In the genomic region with DNA sequence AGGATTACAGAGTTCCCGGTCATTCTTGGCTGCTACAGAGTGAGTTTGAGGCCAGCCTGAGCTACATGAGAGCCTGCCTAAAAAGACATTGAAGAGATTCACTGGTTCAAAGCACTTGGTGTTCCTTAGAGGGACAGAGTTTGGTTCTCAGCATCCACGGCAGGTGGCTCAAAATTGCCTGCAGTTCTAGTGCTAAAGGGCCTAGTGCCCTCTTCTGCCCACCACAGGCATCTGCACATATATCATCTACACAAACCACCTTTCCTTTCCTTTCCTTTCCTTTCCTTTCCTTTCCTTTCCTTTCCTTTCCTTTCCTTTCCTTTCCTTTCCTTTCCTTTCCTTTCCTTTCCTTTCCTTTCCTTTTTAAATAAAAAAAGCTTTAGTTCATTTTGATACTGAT, we compare ENCODE assay signal across 14 mouse cellular contexts. TPM values are rescaled to one million over a fixed set of nuclear protein-coding genes. Genes with fewer than 3 reads are reported as not detected.
DNase-seq lines count a peak whose midpoint lies in the region; ATAC-seq and TF ChIP-seq lines count a peak whose summit lies in the region.
"Had no signal": no experiment of that assay in that cellular context is flagged by ENCODE, and none has a peak within 500 bp of the region (broad histone marks: within the 10 kb centered on the region; RNA-seq: fewer than 3 reads in every experiment).

No protein-coding gene starts in this region.

- H3K4me3 ChIP-seq in cerebellum, adult 2 months (replicated peaks; ENCODE audit: insufficient read depth, low read depth, low read length): no peak overlapping the region
- H3K4me3 ChIP-seq in liver, embryonic 14.5 days (ENCODE audit: insufficient read depth in 1 of 2, low read depth in 2 of 2, low read length in 2 of 2): no peak overlapping the region
- no peak overlapping the region for H3K4me3 ChIP-seq in liver, embryonic 11.5 days (ENCODE audit: low read depth, low read length)
- no peak overlapping the region for H3K4me3 ChIP-seq in ES-Bruce4 (ENCODE audit: low read depth, low read length)
- H3K4me3 ChIP-seq in forebrain, embryonic 11.5 days (ENCODE audit: low read depth, low read length): no peak overlapping the region
- H3K4me3 ChIP-seq: embryonic facial prominence, embryonic 12.5 days; forebrain, embryonic 13.5 days; lung, embryonic 15.5 days had no signal

- WGBS in cerebellum, adult 2 months: 83% methylated on average over 2 of the region's 2 CpGs
- WGBS in liver, embryonic 14.5 days (ENCODE audit: insufficient replicate concordance): 66% methylated on average over 2 of the region's 2 CpGs
- WGBS in liver, embryonic 11.5 days: 72% methylated on average over 2 of the region's 2 CpGs
- WGBS in forebrain, embryonic 11.5 days: 70% methylated on average over 2 of the region's 2 CpGs

- no peak for ATAC-seq in liver, embryonic 14.5 days (ENCODE audit: insufficient read depth)
- ATAC-seq in liver, embryonic 11.5 days (replicated peaks; ENCODE audit: low FRiP score): no peak
- ATAC-seq in megakaryocyte-erythroid progenitor cell, adult 5-6 weeks (replicated peaks; ENCODE audit: low FRiP score, low TSS enrichment, poor library complexity, severe bottlenecking): 0 out of 2 replicates have a peak, but pooled peaks have one; percentile 30
- ATAC-seq in forebrain, embryonic 11.5 days (replicated peaks; ENCODE audit: low FRiP score): no peak
- ATAC-seq: forebrain, embryonic 13.5 days had no signal

- TF ChIP-seq CTCF in cerebellum, adult 2 months (IDR thresholded peaks at IDR 0.05; ENCODE audit: borderline replicate concordance, insufficient read depth, low read depth, low read length): peak; percentile 34; the same call in 1 of the 2 replicates
- TF ChIP-seq CTCF in liver, embryonic 14.5 days (IDR thresholded peaks at IDR 0.05; ENCODE audit: low read depth): peak; percentile 73
- TF ChIP-seq CTCF in ES-Bruce4 (IDR thresholded peaks at IDR 0.05; ENCODE audit: low read depth, low read length): peak; percentile 32

- peaks cover 37% of the 10 kb centered on the region for H3K36me3 ChIP-seq in liver, embryonic 14.5 days (replicated peaks; ENCODE audit: control insufficient read depth, insufficient read depth, low read depth)
- H3K36me3 ChIP-seq in liver, embryonic 11.5 days (ENCODE audit: control insufficient read depth, insufficient read depth, low read length): peaks cover 13% of the 10 kb centered on the region
- H3K36me3 ChIP-seq in ES-Bruce4 (ENCODE audit: control insufficient read depth, insufficient read depth, low read length, poor library complexity, severe bottlenecking): peaks cover 4% of the 10 kb centered on the region
- H3K36me3 ChIP-seq in forebrain, embryonic 11.5 days (ENCODE audit: control insufficient read depth, insufficient read depth, low read length): no peaks in the 10 kb centered on the region

- TF ChIP-seq POLR2A in cerebellum, adult 2 months (IDR thresholded peaks at IDR 0.05; ENCODE audit: borderline replicate concordance, insufficient read depth, low read length): no peak
- no peak for TF ChIP-seq POLR2A in ES-Bruce4 (IDR thresholded peaks at IDR 0.05; ENCODE audit: insufficient read depth, low read length)

- H3K9me3 ChIP-seq in liver, embryonic 14.5 days (ENCODE audit: control insufficient read depth, low read length): no peaks in the 10 kb centered on the region
- H3K9me3 ChIP-seq in liver, embryonic 11.5 days (ENCODE audit: control insufficient read depth, low read length): no peaks in the 10 kb centered on the region
- no peaks in the 10 kb centered on the region for H3K9me3 ChIP-seq in ES-Bruce4 (replicated peaks; ENCODE audit: control insufficient read depth, insufficient read depth, low read length, poor library complexity, severe bottlenecking)
- H3K9me3 ChIP-seq in forebrain, embryonic 11.5 days (ENCODE audit: control insufficient read depth, low read length): no peaks in the 10 kb centered on the region
- H3K9me3 ChIP-seq: embryonic facial prominence, embryonic 12.5 days; forebrain, embryonic 13.5 days; lung, embryonic 15.5 days had no signal

- peaks cover 8% of the 10 kb centered on the region; the same call in 1 of the 2 replicates for H3K4me1 ChIP-seq in cerebellum, adult 2 months (ENCODE audit: control insufficient read depth, insufficient read depth, low read length)
- peaks cover 18 to 28% of the 10 kb centered on the region in 2 experiments for H3K4me1 ChIP-seq in liver, embryonic 14.5 days (replicated peaks; ENCODE audit: control insufficient read depth in 2 of 2, insufficient read depth in 2 of 2, low read length in 1 of 2)
- no peaks in the 10 kb centered on the region; the same call in 1 of the 2 replicates for H3K4me1 ChIP-seq in liver, embryonic 11.5 days (replicated peaks; ENCODE audit: control insufficient read depth, insufficient read depth, low read length)
- H3K4me1 ChIP-seq in ES-Bruce4 (ENCODE audit: control insufficient read depth, insufficient read depth, low read length): no peaks in the 10 kb centered on the region
- H3K4me1 ChIP-seq in forebrain, embryonic 11.5 days (replicated peaks; ENCODE audit: control insufficient read depth, insufficient read depth, low read length): no peaks in the 10 kb centered on the region
- H3K4me1 ChIP-seq: embryonic facial prominence, embryonic 12.5 days; forebrain, embryonic 13.5 days; lung, embryonic 15.5 days had no signal

- no peak overlapping the region for H3K9ac ChIP-seq in liver, embryonic 14.5 days (replicated peaks)
- no peak overlapping the region for H3K9ac ChIP-seq in liver, embryonic 11.5 days (ENCODE audit: low read depth, low read length)
- no peak overlapping the region for H3K9ac ChIP-seq in ES-Bruce4 (ENCODE audit: low read depth, poor library complexity, severe bottlenecking)
- no peak overlapping the region for H3K9ac ChIP-seq in forebrain, embryonic 11.5 days (ENCODE audit: low read length)
- H3K9ac ChIP-seq: embryonic facial prominence, embryonic 12.5 days; forebrain, embryonic 13.5 days; lung, embryonic 15.5 days had no signal

- H3K4me2 ChIP-seq in liver, embryonic 14.5 days (ENCODE audit: low read depth): no peak overlapping the region
- H3K4me2 ChIP-seq in liver, embryonic 11.5 days: no peak overlapping the region
- no peak overlapping the region for H3K4me2 ChIP-seq in forebrain, embryonic 11.5 days (ENCODE audit: low read depth, low read length, severe bottlenecking)
- H3K4me2 ChIP-seq: embryonic facial prominence, embryonic 12.5 days; forebrain, embryonic 13.5 days; lung, embryonic 15.5 days had no signal

- no peak overlapping the region for H3K27ac ChIP-seq in cerebellum, adult 2 months (ENCODE audit: insufficient read depth, low read length)
- H3K27ac ChIP-seq in liver, embryonic 14.5 days: no peak overlapping the region
- no peak overlapping the region for H3K27ac ChIP-seq in liver, embryonic 11.5 days (ENCODE audit: low read depth, low read length)
- H3K27ac ChIP-seq in ES-Bruce4 (ENCODE audit: insufficient read depth, low read length): no peak overlapping the region
- no peak overlapping the region for H3K27ac ChIP-seq in forebrain, embryonic 11.5 days (ENCODE audit: low read depth, low read length)
- H3K27ac ChIP-seq: embryonic facial prominence, embryonic 12.5 days; forebrain, embryonic 13.5 days; lung, embryonic 15.5 days had no signal

- no peak for DNase-seq in cerebellum, adult 2 months
- DNase-seq in cerebellum, postnatal 14 days: no peak
- DNase-seq in liver, embryonic 14.5 days (ENCODE audit: low read depth in 3 of 3, low spot score in 3 of 3): no peak
- DNase-seq in liver, embryonic 11.5 days (ENCODE audit: low spot score): no peak
- no peak for DNase-seq in forebrain, embryonic 11.5 days (ENCODE audit: low spot score)
- DNase-seq in urinary bladder, postnatal 25 days (ENCODE audit: low spot score): no peak
- DNase-seq: cerebellum, adult 18-20 months; midbrain, embryonic 14.5 days; right cerebral cortex, adult 18-20 months had no signal

- no peak for TF ChIP-seq EP300 in liver, embryonic 14.5 days (IDR thresholded peaks at IDR 0.05; ENCODE audit: low read depth)
- TF ChIP-seq EP300 in ES-Bruce4 (IDR thresholded peaks at IDR 0.05; ENCODE audit: insufficient read depth, low read depth, low read length): no peak

- H3K27me3 ChIP-seq in cerebellum, adult 2 months (ENCODE audit: control insufficient read depth, insufficient read depth, low read length): no peaks in the 10 kb centered on the region
- no peaks in the 10 kb centered on the region for H3K27me3 ChIP-seq in liver, embryonic 14.5 days (ENCODE audit: control insufficient read depth, insufficient read depth, low read length)
- H3K27me3 ChIP-seq in liver, embryonic 11.5 days (replicated peaks; ENCODE audit: control insufficient read depth, insufficient read depth, low read length): no peaks in the 10 kb centered on the region
- H3K27me3 ChIP-seq in ES-Bruce4 (ENCODE audit: control insufficient read depth, insufficient read depth, low read length, poor library complexity, severe bottlenecking): no peaks in the 10 kb centered on the region
- no peaks in the 10 kb centered on the region for H3K27me3 ChIP-seq in forebrain, embryonic 11.5 days (ENCODE audit: control insufficient read depth, insufficient read depth, low read length)
- H3K27me3 ChIP-seq: embryonic facial prominence, embryonic 12.5 days; forebrain, embryonic 13.5 days; lung, embryonic 15.5 days had no signal

RNA-seq across cellular contexts. Expression of a gene that starts 23.2 kb away (rescaled TPM):
- 17.6 and 18.6 TPM in 2 replicates for polyA plus RNA-seq in cerebellum, adult 2 months (2012; rRNA removed)
- 8.8 and 9.1 TPM in 2 replicates for polyA plus RNA-seq in liver, embryonic 14.5 days (2012; rRNA removed)
- 8.9 and 12.0 TPM in 2 replicates for polyA plus RNA-seq in liver, embryonic 14.5 days (2014; fragmentation: Nextera tagmentation; extraction: Ambion mirVana)
- 17.8 and 20.9 TPM in 2 replicates for polyA plus RNA-seq in liver, embryonic 11.5 days (2014; fragmentation: Nextera tagmentation; extraction: Ambion mirVana)
- 33.7 and 46.6 TPM in 2 replicates for polyA plus RNA-seq in ES-Bruce4 (2011; ENCODE audit: insufficient read depth, insufficient read length, low read depth, missing spikeins)
- 97.8 and 135 TPM in 2 replicates for total RNA-seq in megakaryocyte-erythroid progenitor cell, adult 5-6 weeks (2014; fragmentation: Nextera tagmentation)
- 88.1 and 90.9 TPM in 2 replicates for total RNA-seq in megakaryocyte-erythroid progenitor cell, adult 5-6 weeks (2017)
- polyA plus RNA-seq in forebrain, embryonic 11.5 days (2014; fragmentation: Nextera tagmentation; extraction: Ambion mirVana): 19.8 and 20.3 TPM in 2 replicates

RNA-seq across cellular contexts. Expression of a gene that starts 37.3 kb away (rescaled TPM):
- polyA plus RNA-seq in cerebellum, adult 2 months (2012; rRNA removed): 42.8 and 52.9 TPM in 2 replicates
- polyA plus RNA-seq in liver, embryonic 14.5 days (2012; rRNA removed): 0.02 TPM in 2 replicates
- 2.6 and 4.1 TPM in 2 replicates for polyA plus RNA-seq in liver, embryonic 14.5 days (2014; fragmentation: Nextera tagmentation; extraction: Ambion mirVana)
- 9.9 and 10.8 TPM in 2 replicates for polyA plus RNA-seq in liver, embryonic 11.5 days (2014; fragmentation: Nextera tagmentation; extraction: Ambion mirVana)
- 0.44 TPM in 1 of 2 replicates, not detected in the other for polyA plus RNA-seq in ES-Bruce4 (2011; ENCODE audit: insufficient read depth, insufficient read length, low read depth, missing spikeins)
- 0.40 TPM in 1 of 2 replicates, not detected in the other for total RNA-seq in megakaryocyte-erythroid progenitor cell, adult 5-6 weeks (2014; fragmentation: Nextera tagmentation)
- 0.75 and 3.8 TPM in 2 replicates for total RNA-seq in megakaryocyte-erythroid progenitor cell, adult 5-6 weeks (2017)
- polyA plus RNA-seq in forebrain, embryonic 11.5 days (2014; fragmentation: Nextera tagmentation; extraction: Ambion mirVana): 10.5 and 13.6 TPM in 2 replicates
